Mouse (Mus musculus): Measurements from ENCODE around the gene Grin2d. TPM values are rescaled to one million over a fixed set of nuclear protein-coding genes. Genes with fewer than 3 reads are reported as not detected.

Grin2d gene
- polyA plus RNA-seq, 1 experiment from 2014 or later: 0.39 TPM

- ATAC-seq (ENCODE audit: low FRiP score): no peak
- peaks cover 7% of the 10 kb centered on the region; the same call in 1 of the 2 replicates for H3K36me3 ChIP-seq (ENCODE audit: control insufficient read depth, insufficient read depth, low read length)
Observed at GRCm38 (mm10) chr7:45826631-45827030, 51.5 kb downstream of the Grin2d start.

GRCm38 (mm10) chr7:45824598-45824997, 53.6 kb downstream of the Grin2d start, which contains the start of gene Kcnj14:
TSS of gene Kcnj14 (minus strand) at chr7:45824782.
- no peak within 1 kb of the TSS for H3K4me2 ChIP-seq (replicated peaks; ENCODE audit: low read depth, low read length)
- no peak for ATAC-seq (ENCODE audit: low FRiP score)

More at GRCm38 (mm10) chr7:45826631-45827030, 51.5 kb downstream of the Grin2d start:
- Histone ChIP-seq H3K4me3 (ENCODE audit: low read depth, low read length) (no peak overlapping the region), H3K27me3 (ENCODE audit: control insufficient read depth, insufficient read depth, low read length) (peaks cover 5% of the 10 kb centered on the region), H3K27ac (ENCODE audit: low read depth, low read length) (no peak overlapping the region), H3K4me2 (replicated peaks; ENCODE audit: low read depth, low read length) (no peak overlapping the region), H3K4me1 (replicated peaks; ENCODE audit: control insufficient read depth, insufficient read depth, low read length) (peaks cover 7% of the 10 kb centered on the region; the same call in 1 of the 2 replicates), H3K9ac (ENCODE audit: low read depth, low read length) (no peak overlapping the region), H3K9me3 (ENCODE audit: control insufficient read depth, low read length) (no peaks in the 10 kb centered on the region)
- no peak for DNase-seq (ENCODE audit: low spot score)
- WGBS: 85% methylated on average over 7 of the region's 7 CpGs

DNA sequence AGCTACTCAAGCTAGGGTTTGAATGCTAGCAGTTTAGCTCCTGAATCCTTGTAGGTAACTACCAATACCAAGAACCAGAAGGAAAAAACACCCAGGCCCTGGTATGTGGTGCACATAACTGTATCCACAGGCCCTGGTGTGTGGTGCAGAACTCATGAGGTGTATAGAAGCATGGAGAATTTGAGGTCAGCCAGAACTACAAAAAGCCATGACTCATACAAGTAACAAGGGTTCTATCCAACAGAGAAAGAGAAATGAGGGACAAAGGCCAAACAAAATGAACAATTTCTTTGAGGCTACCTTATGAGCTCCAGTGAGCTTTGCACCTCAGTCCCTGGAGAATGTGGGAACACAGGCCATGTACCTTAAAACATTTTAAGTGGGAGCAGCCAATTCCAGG, 57.3 kb downstream of the Grin2d start:
- Histone ChIP-seq H3K4me1 (replicated peaks; ENCODE audit: control insufficient read depth, insufficient read depth, low read length) (no peaks in the 10 kb centered on the region), H3K9me3 (ENCODE audit: control insufficient read depth, low read length) (no peaks in the 10 kb centered on the region), H3K27ac (ENCODE audit: low read depth, low read length) (no peak overlapping the region), H3K4me2 (replicated peaks; ENCODE audit: low read depth, low read length) (no peak overlapping the region), H3K4me3 (ENCODE audit: low read depth, low read length) (no peak overlapping the region), H3K36me3 (ENCODE audit: control insufficient read depth, insufficient read depth, low read length) (0 out of 2 replicates have a peak, but pooled peaks cover 3% of the 10 kb centered on the region), H3K27me3 (ENCODE audit: control insufficient read depth, insufficient read depth, low read length) (peaks cover 2% of the 10 kb centered on the region; the same call in 1 of the 2 replicates), H3K9ac (ENCODE audit: low read depth, low read length) (no peak overlapping the region)
- ATAC-seq (ENCODE audit: low FRiP score) (no peak), DNase-seq (ENCODE audit: low spot score) (no peak)

More at GRCm38 (mm10) chr7:45824598-45824997, 53.6 kb downstream of the Grin2d start, which contains the start of gene Kcnj14:
- Histone ChIP-seq H3K36me3 (ENCODE audit: control insufficient read depth, insufficient read depth, low read length) (peaks cover 7% of the 10 kb centered on the region; the same call in 1 of the 2 replicates), H3K4me1 (replicated peaks; ENCODE audit: control insufficient read depth, insufficient read depth, low read length) (0 out of 2 replicates have a peak, but pooled peaks cover 2% of the 10 kb centered on the region), H3K4me3 (ENCODE audit: low read depth, low read length) (no peak within 1 kb of the TSS), H3K27me3 (ENCODE audit: control insufficient read depth, insufficient read depth, low read length) (peaks cover 2% of the 10 kb centered on the region; the same call in 1 of the 2 replicates), H3K27ac (ENCODE audit: low read depth, low read length) (no peak within 1 kb of the TSS), H3K9me3 (ENCODE audit: control insufficient read depth, low read length) (no peaks in the 10 kb centered on the region), H3K9ac (ENCODE audit: low read depth, low read length) (no peak within 1 kb of the TSS)
- WGBS: 73% methylated on average over 6 of the region's 7 CpGs
- DNase-seq (ENCODE audit: low spot score): no peak

DNA sequence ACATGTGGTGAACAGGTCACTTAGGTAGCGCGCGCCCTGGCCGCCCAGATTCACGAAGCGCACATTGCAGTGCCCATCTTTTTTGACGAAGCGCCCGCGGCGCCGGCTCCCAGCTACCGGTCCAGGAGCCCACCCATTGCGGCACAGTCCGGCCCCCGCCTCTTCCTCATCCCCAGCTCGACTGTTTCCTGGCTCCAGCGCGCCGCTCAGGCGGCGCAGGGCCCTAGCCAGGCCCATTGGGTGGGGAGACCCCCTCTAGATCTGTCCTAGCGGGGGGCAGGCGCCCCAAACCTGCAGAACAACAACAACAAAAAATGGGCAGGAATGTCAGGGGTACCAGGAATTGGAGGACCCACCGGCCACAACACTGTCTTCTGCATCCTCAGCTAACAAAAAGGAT, 58.3 kb downstream of the Grin2d start:
- Histone ChIP-seq H3K4me3 (ENCODE audit: low read depth, low read length) (0 out of 2 replicates have a peak overlapping the region, but pooled peaks have one; percentile 8), H3K9me3 (ENCODE audit: control insufficient read depth, low read length) (no peaks in the 10 kb centered on the region), H3K27me3 (ENCODE audit: control insufficient read depth, insufficient read depth, low read length) (peaks cover 2% of the 10 kb centered on the region; the same call in 1 of the 2 replicates), H3K9ac (ENCODE audit: low read depth, low read length) (no peak overlapping the region), H3K4me2 (replicated peaks; ENCODE audit: low read depth, low read length) (0 out of 2 replicates have a peak overlapping the region, but pooled peaks have one; percentile 14), H3K4me1 (replicated peaks; ENCODE audit: control insufficient read depth, insufficient read depth, low read length) (peaks cover 5% of the 10 kb centered on the region), H3K36me3 (ENCODE audit: control insufficient read depth, insufficient read depth, low read length) (no peaks in the 10 kb centered on the region), H3K27ac (ENCODE audit: low read depth, low read length) (no peak overlapping the region)
- 9% methylated on average over 17 of the region's 25 CpGs for WGBS
- DNase-seq (ENCODE audit: low spot score): no peak
- no peak for ATAC-seq (ENCODE audit: low FRiP score)

DNA sequence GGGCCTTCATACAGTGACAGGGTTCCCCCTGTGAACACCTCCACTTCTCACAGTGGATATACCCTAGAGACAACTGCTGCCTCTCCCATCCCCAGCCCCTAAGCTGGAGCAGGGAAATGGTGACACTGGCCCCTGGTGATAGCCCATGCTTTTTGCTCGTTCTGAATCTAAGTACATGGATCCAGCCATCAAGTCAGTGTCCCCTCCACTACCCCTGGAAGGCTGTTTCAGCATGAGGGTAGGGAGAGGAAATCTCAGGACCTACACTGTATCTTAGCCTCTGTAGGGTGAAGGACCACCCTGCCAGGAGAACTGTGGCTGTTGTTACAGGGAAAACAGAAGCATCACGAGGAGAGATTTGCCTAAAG, 62.2 kb downstream of the Grin2d start:
- WGBS: 58% methylated on average over 2 of the region's 2 CpGs
- Histone ChIP-seq H3K9ac (ENCODE audit: low read depth, low read length) (no peak overlapping the region), H3K27me3 (ENCODE audit: control insufficient read depth, insufficient read depth, low read length) (peaks cover 2% of the 10 kb centered on the region; the same call in 1 of the 2 replicates), H3K27ac (ENCODE audit: low read depth, low read length) (no peak overlapping the region), H3K4me1 (replicated peaks; ENCODE audit: control insufficient read depth, insufficient read depth, low read length) (peaks cover 14% of the 10 kb centered on the region), H3K4me3 (ENCODE audit: low read depth, low read length) (no peak overlapping the region), H3K9me3 (ENCODE audit: control insufficient read depth, low read length) (no peaks in the 10 kb centered on the region), H3K4me2 (replicated peaks; ENCODE audit: low read depth, low read length) (no peak overlapping the region), H3K36me3 (ENCODE audit: control insufficient read depth, insufficient read depth, low read length) (peaks cover 14% of the 10 kb centered on the region; the same call in 1 of the 2 replicates)
- ATAC-seq (ENCODE audit: low FRiP score) (no peak), DNase-seq (ENCODE audit: low spot score) (no peak)

DNA sequence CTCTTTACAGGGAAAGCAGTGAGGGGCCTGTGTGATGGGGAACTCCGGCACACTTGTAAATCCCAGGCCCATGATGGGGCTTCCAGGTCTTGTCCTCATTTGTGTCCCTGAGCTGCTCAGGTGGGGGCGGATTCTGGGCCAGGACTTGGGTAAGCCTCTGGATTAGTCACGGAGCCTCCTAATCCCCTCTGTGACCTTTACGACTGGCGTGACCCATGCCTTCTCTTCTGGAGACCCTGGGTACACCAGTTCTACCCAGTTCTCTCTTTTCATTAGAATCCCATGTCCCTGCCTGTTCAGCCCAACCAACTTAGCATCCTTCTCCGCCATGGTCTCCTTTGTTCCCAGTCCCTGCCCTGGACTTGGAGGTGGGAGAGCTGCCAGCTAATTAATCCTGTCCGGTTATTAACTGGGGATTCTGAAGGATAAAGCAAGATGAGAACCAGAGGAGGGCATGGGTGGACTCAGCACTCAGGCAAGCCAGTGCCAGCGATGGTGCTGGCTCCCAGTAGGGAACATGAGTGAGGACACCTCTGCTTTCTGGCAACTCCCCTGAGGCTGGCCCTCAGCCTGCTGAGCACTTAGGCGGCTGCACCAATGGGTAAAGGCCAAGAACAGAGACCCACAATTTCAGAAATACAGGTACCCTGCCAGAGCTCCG, 62.7 kb downstream of the Grin2d start:
- Histone ChIP-seq H3K4me2 (replicated peaks; ENCODE audit: low read depth, low read length) (peak overlapping the region; percentile 39; the same call in 1 of the 2 replicates), H3K27ac (ENCODE audit: low read depth, low read length) (no peak overlapping the region), H3K9ac (ENCODE audit: low read depth, low read length) (no peak overlapping the region; the same call in 1 of the 2 replicates), H3K27me3 (ENCODE audit: control insufficient read depth, insufficient read depth, low read length) (peaks cover 2% of the 10 kb centered on the region; the same call in 1 of the 2 replicates), H3K9me3 (ENCODE audit: control insufficient read depth, low read length) (no peaks in the 10 kb centered on the region), H3K4me3 (ENCODE audit: low read depth, low read length) (no peak overlapping the region; the same call in 1 of the 2 replicates), H3K4me1 (replicated peaks; ENCODE audit: control insufficient read depth, insufficient read depth, low read length) (peaks cover 14% of the 10 kb centered on the region), H3K36me3 (ENCODE audit: control insufficient read depth, insufficient read depth, low read length) (peaks cover 18% of the 10 kb centered on the region; the same call in 1 of the 2 replicates)
- WGBS: 48% methylated on average over 10 of the region's 10 CpGs
- ATAC-seq (ENCODE audit: low FRiP score) (no peak), DNase-seq (ENCODE audit: low spot score) (no peak)

- Histone ChIP-seq H3K4me1 (replicated peaks; ENCODE audit: control insufficient read depth, insufficient read depth, low read length) (peaks cover 14% of the 10 kb centered on the region), H3K36me3 (ENCODE audit: control insufficient read depth, insufficient read depth, low read length) (peaks cover 23% of the 10 kb centered on the region), H3K4me2 (replicated peaks; ENCODE audit: low read depth, low read length) (peak overlapping the region; percentile 39), H3K27ac (ENCODE audit: low read depth, low read length) (no peak overlapping the region), H3K9me3 (ENCODE audit: control insufficient read depth, low read length) (no peaks in the 10 kb centered on the region), H3K27me3 (ENCODE audit: control insufficient read depth, insufficient read depth, low read length) (peaks cover under 1% of the 10 kb centered on the region; the same call in 1 of the 2 replicates), H3K9ac (ENCODE audit: low read depth, low read length) (no peak overlapping the region; the same call in 1 of the 2 replicates), H3K4me3 (ENCODE audit: low read depth, low read length) (peak overlapping the region; percentile 23)
- no peak for DNase-seq (ENCODE audit: low spot score)
- WGBS: 6% methylated on average over 5 of the region's 5 CpGs
- ATAC-seq (ENCODE audit: low FRiP score): 0 out of 2 replicates have a peak, but pooled peaks have one; percentile 1
Observed at GRCm38 (mm10) chr7:45814841-45815240, 63.3 kb downstream of the Grin2d start.

- WGBS: under 1% methylated on average over 75 of the region's 92 CpGs
- DNase-seq (ENCODE audit: low spot score): peak; percentile 100
Observed at GRCm38 (mm10) chr7:45813787-45814779, 64.1 kb downstream of the Grin2d start, which contains the start of gene Cyth2. TSS of gene Cyth2 (minus strand) at chr7:45814581.

More at GRCm38 (mm10) chr7:45813787-45814779, 64.1 kb downstream of the Grin2d start, which contains the start of gene Cyth2:
- peak within 1 kb of the TSS; percentile 100 for H3K9ac ChIP-seq (ENCODE audit: low read depth, low read length)
- H3K27me3 ChIP-seq (ENCODE audit: control insufficient read depth, insufficient read depth, low read length): no peaks in the 10 kb centered on the region
- peak within 1 kb of the TSS; percentile 97 for H3K4me3 ChIP-seq (ENCODE audit: low read depth, low read length)
- ATAC-seq (ENCODE audit: low FRiP score): peak; percentile 99
- H3K4me2 ChIP-seq (replicated peaks; ENCODE audit: low read depth, low read length): peak within 1 kb of the TSS; percentile 76
- H3K4me1 ChIP-seq (replicated peaks; ENCODE audit: control insufficient read depth, insufficient read depth, low read length): peaks cover 14% of the 10 kb centered on the region
- peaks cover 31% of the 10 kb centered on the region for H3K36me3 ChIP-seq (ENCODE audit: control insufficient read depth, insufficient read depth, low read length)
- H3K27ac ChIP-seq (ENCODE audit: low read depth, low read length): peak within 1 kb of the TSS; percentile 100
- no peaks in the 10 kb centered on the region for H3K9me3 ChIP-seq (ENCODE audit: control insufficient read depth, low read length)
